Mouse (Mus musculus) stomach, embryonic 14.5 days (tissue): ENCODE measurements around the gene Tmem63c. TPM values are rescaled to one million over a fixed set of nuclear protein-coding genes. Genes with fewer than 3 reads are reported as not detected.

Source experiments
- ATAC-seq: fragments of 200-750 bp; cut with Nextera tagmentation; 2 replicates; pipeline ENCODE4 v1.8.0; 2017; ENCODE audit warnings: low read depth, moderate TSS enrichment; ENCODE audit not compliant: insufficient number of reproducible peaks, insufficient read depth, low FRiP score
- H3K27ac ChIP-seq: fragments of 300-500 bp; sonication (generic); 2 replicates; pipeline ENCODE4 v1.5.1; 2014; ENCODE audit warnings: mild to moderate bottlenecking, low read length, moderate library complexity, mixed read lengths
- H3K27me3 ChIP-seq: fragments of 300-500 bp; sonication (generic); 2 replicates; pipeline ENCODE4 v1.6.1; 2014; ENCODE audit warnings: low read length, control low read depth, mixed read lengths; ENCODE audit not compliant: control insufficient read depth, insufficient read depth
- H3K36me3 ChIP-seq: fragments of 300-500 bp; sonication (generic); 2 replicates; pipeline ENCODE4 v1.6.1; 2014; ENCODE audit warnings: mild to moderate bottlenecking, control low read depth, low read length, moderate library complexity, mixed read lengths; ENCODE audit not compliant: control insufficient read depth, insufficient read depth
- H3K4me1 ChIP-seq: fragments of 300-500 bp; sonication (generic); 2 replicates; pipeline ENCODE4 v1.6.1; 2014; ENCODE audit warnings: low read length, control low read depth, mixed read lengths; ENCODE audit not compliant: control insufficient read depth, insufficient read depth
- H3K4me2 ChIP-seq: fragments of 300-500 bp; sonication (generic); replicated peaks from 2 replicates; pipeline ENCODE4 v1.6.1; 2014; ENCODE audit warnings: low read depth, low read length, control low read depth
- H3K4me3 ChIP-seq: fragments of 300-500 bp; sonication (generic); 2 replicates; pipeline ENCODE4 v1.5.1; 2014; ENCODE audit warnings: low read depth, low read length, control low read depth
- H3K9ac ChIP-seq: fragments of 300-500 bp; sonication (generic); replicated peaks from 2 replicates; pipeline ENCODE4 v1.6.1; 2014; ENCODE audit warnings: low read depth, mild to moderate bottlenecking, control low read depth, low read length, moderate library complexity, mixed read lengths
- H3K9me3 ChIP-seq: fragments of 300-500 bp; sonication (generic); 2 replicates; pipeline ENCODE4 v1.6.1; 2016; ENCODE audit warnings: low read depth, low read length, control low read depth; ENCODE audit not compliant: control insufficient read depth
- WGBS: fragments of 180-500 bp; shearing (Covaris S2); extraction: QIAGEN DNeasy Blood & Tissue Kit; methylation state at CpG from one replicate; pipeline ENCODE4 v1.1.7; 2014; 5-methylcytosine and 5-hydroxymethylcytosine counted together
- polyA plus RNA-seq: library from polyadenylated mRNA; unstranded; fragments of >200 nt; fragmentation: Nextera tagmentation; extraction: Ambion mirVana; gene quantifications from 2 replicates; pipeline ENCODE4 v1.2.1, GENCODE M21; 2014

Gene Tmem63c
- polyA plus RNA-seq, 1 experiment from 2014 or later, result 0.77 TPM

- Histone ChIP-seq H3K9ac (no peak overlapping the region), H3K36me3 (no peaks in the 10 kb centered on the region), H3K4me1 (no peaks in the 10 kb centered on the region), H3K27ac (no peak overlapping the region), H3K27me3 (no peaks in the 10 kb centered on the region; the same call in 1 of the 2 replicates), H3K4me3 (no peak overlapping the region), H3K9me3 (no peaks in the 10 kb centered on the region), H3K4me2 (no peak overlapping the region)
- WGBS, result 71% methylated on average over 2 of the region's 2 CpGs
- no peak for ATAC-seq
Observed at GRCm38 (mm10) chr12:87028068-87028467, 6.9 kb downstream of the Tmem63c start.

- 70% methylated on average over 5 of the region's 5 CpGs for WGBS
- H3K4me2 ChIP-seq, result no peak overlapping the region
- H3K27ac ChIP-seq, result no peak overlapping the region
- no peaks in the 10 kb centered on the region; the same call in 1 of the 2 replicates for H3K27me3 ChIP-seq
- H3K36me3 ChIP-seq, result no peaks in the 10 kb centered on the region
- H3K9ac ChIP-seq, result no peak overlapping the region
- H3K4me1 ChIP-seq, result no peaks in the 10 kb centered on the region
- no peak for ATAC-seq
- no peak overlapping the region for H3K4me3 ChIP-seq
- no peaks in the 10 kb centered on the region for H3K9me3 ChIP-seq
Observed at GRCm38 (mm10) chr12:87029251-87029976, 8.3 kb downstream of the Tmem63c start.

- H3K9me3 ChIP-seq, result no peaks in the 10 kb centered on the region
- H3K9ac ChIP-seq, result no peak overlapping the region
- H3K27ac ChIP-seq, result no peak overlapping the region
- ATAC-seq, result no peak
- H3K4me1 ChIP-seq, result no peaks in the 10 kb centered on the region
- 74% methylated on average over 5 of the region's 5 CpGs for WGBS
- no peaks in the 10 kb centered on the region; the same call in 1 of the 2 replicates for H3K27me3 ChIP-seq
- H3K4me2 ChIP-seq, result no peak overlapping the region
- no peaks in the 10 kb centered on the region for H3K36me3 ChIP-seq
- no peak overlapping the region for H3K4me3 ChIP-seq
Observed at GRCm38 (mm10) chr12:87031163-87031763, 10.1 kb downstream of the Tmem63c start.

GRCm38 (mm10) chr12:87036631-87037030 is 15.5 kb downstream of the Tmem63c start:
- Histone ChIP-seq H3K4me3 (no peak overlapping the region), H3K9ac (no peak overlapping the region), H3K27me3 (no peaks in the 10 kb centered on the region), H3K27ac (no peak overlapping the region), H3K4me1 (no peaks in the 10 kb centered on the region), H3K9me3 (no peaks in the 10 kb centered on the region), H3K36me3 (no peaks in the 10 kb centered on the region), H3K4me2 (no peak overlapping the region)
- no peak for ATAC-seq
- 91% methylated on average over 7 of the region's 7 CpGs for WGBS

DNA sequence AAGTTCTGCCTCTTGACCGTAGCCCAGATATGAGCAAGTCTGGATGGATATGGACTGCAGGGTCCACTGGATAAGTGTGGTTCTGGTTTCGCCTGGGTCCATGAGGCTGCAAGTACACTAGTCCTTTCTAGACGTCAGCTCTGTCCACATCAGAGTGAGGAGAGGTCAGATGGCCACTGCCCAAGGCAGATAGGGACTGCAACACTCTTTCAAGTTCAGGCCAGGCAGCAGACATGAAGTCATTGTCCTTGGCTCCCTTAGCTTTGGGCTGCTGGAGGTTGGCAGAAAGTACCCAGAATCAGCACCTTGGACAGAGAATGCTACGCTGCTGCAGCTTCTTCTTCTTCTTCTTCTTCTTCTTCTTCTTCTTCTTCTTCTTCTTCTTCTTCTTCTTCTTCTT is 19.0 kb downstream of the Tmem63c start:
- Histone ChIP-seq H3K27ac (no peak overlapping the region), H3K4me3 (no peak overlapping the region), H3K27me3 (no peaks in the 10 kb centered on the region), H3K4me1 (0 out of 2 replicates have a peak, but pooled peaks cover 3% of the 10 kb centered on the region), H3K9me3 (no peaks in the 10 kb centered on the region), H3K4me2 (no peak overlapping the region), H3K9ac (no peak overlapping the region), H3K36me3 (no peaks in the 10 kb centered on the region)
- WGBS, result 70% methylated on average over 4 of the region's 4 CpGs
- ATAC-seq, result no peak

GRCm38 (mm10) chr12:87040857-87041256 is 19.7 kb downstream of the Tmem63c start:
- no peak overlapping the region for H3K9ac ChIP-seq
- H3K4me1 ChIP-seq, result 0 out of 2 replicates have a peak, but pooled peaks cover 3% of the 10 kb centered on the region
- WGBS, result 83% methylated on average over 7 of the region's 7 CpGs
- ATAC-seq, result no peak
- no peaks in the 10 kb centered on the region for H3K27me3 ChIP-seq
- H3K36me3 ChIP-seq, result no peaks in the 10 kb centered on the region
- H3K9me3 ChIP-seq, result no peaks in the 10 kb centered on the region
- H3K4me2 ChIP-seq, result no peak overlapping the region
- no peak overlapping the region for H3K27ac ChIP-seq
- H3K4me3 ChIP-seq, result no peak overlapping the region

DNA sequence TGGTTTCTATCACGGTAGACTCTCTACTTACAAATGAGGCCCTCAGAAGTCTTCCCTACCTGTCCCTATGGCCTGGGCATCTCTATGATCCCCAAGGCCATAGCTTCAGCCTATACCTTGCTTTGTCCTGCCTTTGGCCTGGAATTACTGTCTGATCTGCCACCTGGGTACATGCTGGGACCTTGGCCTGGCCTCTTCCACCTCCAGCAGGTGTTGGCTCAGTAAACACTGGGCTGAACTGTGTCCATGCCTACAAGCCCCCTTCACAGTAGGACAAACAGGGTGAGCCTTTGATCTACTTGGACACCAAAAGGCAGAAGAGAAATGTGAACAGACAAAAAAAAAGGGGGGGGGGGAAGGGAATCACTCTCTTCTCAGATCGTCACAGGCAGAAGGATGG is 21.3 kb downstream of the Tmem63c start:
- ATAC-seq, result no peak
- no peak overlapping the region for H3K4me2 ChIP-seq
- 77% methylated on average over 2 of the region's 2 CpGs for WGBS

DNA sequence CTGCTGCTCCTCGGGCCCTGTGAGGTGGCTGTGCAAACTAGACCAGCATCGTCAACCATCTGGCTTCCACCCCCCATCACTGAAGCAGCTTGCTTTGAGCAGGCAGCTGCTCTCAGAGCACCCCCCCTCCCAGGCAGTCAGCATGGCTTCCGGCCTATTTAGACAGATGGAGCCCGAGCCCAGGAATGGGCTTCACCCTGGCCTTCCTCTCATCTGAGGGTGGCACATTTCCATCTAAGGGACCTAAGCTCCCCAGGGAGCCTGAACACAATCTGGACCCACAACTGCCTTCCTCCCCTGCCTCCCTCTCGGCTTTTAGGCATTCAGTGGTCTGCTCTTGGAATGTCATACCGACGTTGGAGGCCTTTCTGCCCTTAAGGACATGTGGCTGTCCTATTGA is 22.1 kb downstream of the Tmem63c start:
- H3K36me3 ChIP-seq, result no peaks in the 10 kb centered on the region
- H3K4me3 ChIP-seq, result no peak overlapping the region
- 68% methylated on average over 7 of the region's 7 CpGs for WGBS
- H3K27me3 ChIP-seq, result no peaks in the 10 kb centered on the region
- no peaks in the 10 kb centered on the region for H3K9me3 ChIP-seq
- H3K27ac ChIP-seq, result no peak overlapping the region
- H3K9ac ChIP-seq, result no peak overlapping the region
- 0 out of 2 replicates have a peak, but pooled peaks cover 3% of the 10 kb centered on the region for H3K4me1 ChIP-seq
- no peak overlapping the region for H3K4me2 ChIP-seq
- ATAC-seq, result no peak

More for the DNA sequence above, 21.3 kb downstream of the Tmem63c start:
- no peak overlapping the region for H3K9ac ChIP-seq
- no peak overlapping the region for H3K4me3 ChIP-seq
- H3K27ac ChIP-seq, result no peak overlapping the region
- H3K27me3 ChIP-seq, result no peaks in the 10 kb centered on the region
- no peaks in the 10 kb centered on the region for H3K36me3 ChIP-seq
- H3K9me3 ChIP-seq, result no peaks in the 10 kb centered on the region
- H3K4me1 ChIP-seq, result 0 out of 2 replicates have a peak, but pooled peaks cover 3% of the 10 kb centered on the region
